Mouse (Mus musculus): ENCODE data around the gene Siae.

Gene Siae

GRCm38 (mm10) chr9:37540701-37541575, 14.6 kb upstream of the Siae start:
- DNase-seq (ENCODE audit: low read depth, low spot score) = no peak

GRCm38 (mm10) chr9:37541851-37542642, 13.5 kb upstream of the Siae start:
- no peak for DNase-seq (ENCODE audit: low read depth, low spot score)

- DNase-seq (ENCODE audit: low read depth, low spot score) = no peak
Measured at GRCm38 (mm10) chr9:37543869-37544440, 11.5 kb upstream of the Siae start.

- DNase-seq (ENCODE audit: low read depth, low spot score) = peak; percentile 72
Measured at GRCm38 (mm10) chr9:37544447-37545165, 10.9 kb upstream of the Siae start.

GRCm38 (mm10) chr9:37545166-37545610, 10.3 kb upstream of the Siae start:
- DNase-seq (ENCODE audit: low read depth, low spot score) = no peak

- no peak for DNase-seq (ENCODE audit: low read depth, low spot score)
Measured at GRCm38 (mm10) chr9:37545847-37546452, 9.5 kb upstream of the Siae start.

- DNase-seq (ENCODE audit: low read depth, low spot score) = no peak
Measured at GRCm38 (mm10) chr9:37546889-37547288, 8.6 kb upstream of the Siae start.

GRCm38 (mm10) chr9:37550435-37550834, 5.1 kb upstream of the Siae start:
- no peak for DNase-seq (ENCODE audit: low read depth, low spot score)

- DNase-seq (ENCODE audit: low read depth, low spot score) = no peak
Measured at GRCm38 (mm10) chr9:37551751-37552531, 3.6 kb upstream of the Siae start.

- peak; percentile 55 for DNase-seq (ENCODE audit: low read depth, low spot score)
Measured at GRCm38 (mm10) chr9:37552536-37553293, 2.8 kb upstream of the Siae start, which contains the start of gene Nrgn. Gene Nrgn, minus strand, starts transcription at chr9:37552904.

GRCm38 (mm10) chr9:37554279-37554678, 1.2 kb upstream of the Siae start:
- DNase-seq (ENCODE audit: low read depth, low spot score) = no peak

GRCm38 (mm10) chr9:37556366-37556765, 868 bp downstream of the Siae start:
- no peak for DNase-seq (ENCODE audit: low read depth, low spot score)

GRCm38 (mm10) chr9:37560617-37561016, 5.1 kb downstream of the Siae start:
- DNase-seq (ENCODE audit: low read depth, low spot score) = no peak

GRCm38 (mm10) chr9:37563805-37564204, 8.3 kb downstream of the Siae start:
- DNase-seq (ENCODE audit: low read depth, low spot score) = no peak

- no peak for DNase-seq (ENCODE audit: low read depth, low spot score)
Measured at GRCm38 (mm10) chr9:37567019-37567418, 11.5 kb downstream of the Siae start.

GRCm38 (mm10) chr9:37567454-37567853, 12.0 kb downstream of the Siae start:
- no peak for DNase-seq (ENCODE audit: low read depth, low spot score)

- DNase-seq (ENCODE audit: low read depth, low spot score) = no peak
Measured at GRCm38 (mm10) chr9:37567892-37568604, 12.6 kb downstream of the Siae start.

- no peak for DNase-seq (ENCODE audit: low read depth, low spot score)
Measured at GRCm38 (mm10) chr9:37568605-37569214, 13.2 kb downstream of the Siae start.

Data from CD4-positive helper T cell, adult 2 months (primary cell).